Mouse (Mus musculus) heart, postnatal 0 days (tissue): ENCODE results near the gene C3ar1.

Experiments used
- CTCF ChIP-seq: IDR thresholded peaks from 2 replicates; pipeline ENCODE4 v1.5.1; 2016; ENCODE audit warnings: antibody characterized with exemption, control low read depth, low read depth
- EP300 ChIP-seq: IDR thresholded peaks from 2 replicates; pipeline ENCODE4 v1.6.1; 2016; ENCODE audit warnings: antibody characterized with exemption, low read depth

GRCm38 (mm10) chr6:122872800-122873199 is 16.8 kb upstream of the C3ar1 start:
- TF ChIP-seq CTCF (no peak), EP300 (no peak)
